Mouse (Mus musculus): ENCODE results near the gene Lilr4b. TPM values are rescaled to one million over a fixed set of nuclear protein-coding genes. Genes with fewer than 3 reads are reported as not detected.
"Not testable (repeated sequence)": the region's sequence is repeated elsewhere in the genome, so short reads cannot be mapped to it uniquely, and the experiment has no call there.

Gene Lilr4b
- polyA plus RNA-seq, 1 experiment from 2014 or later = not detected

- not testable (repeated sequence) for H3K27ac ChIP-seq (ENCODE audit: low read depth, low read length); H3K27me3 ChIP-seq (ENCODE audit: control insufficient read depth, insufficient read depth, low read length); H3K36me3 ChIP-seq (ENCODE audit: control insufficient read depth, insufficient read depth, low read length); H3K9ac ChIP-seq (ENCODE audit: low read depth, low read length); H3K9me3 ChIP-seq (ENCODE audit: control insufficient read depth, low read length); DNase-seq (ENCODE audit: low spot score); H3K4me3 ChIP-seq (ENCODE audit: low read depth, low read length); H3K4me1 ChIP-seq (replicated peaks; ENCODE audit: control insufficient read depth, insufficient read depth, low read length); ATAC-seq (ENCODE audit: low FRiP score); H3K4me2 ChIP-seq (replicated peaks; ENCODE audit: low read depth, low read length)
- WGBS = no CpG with 5 or more reads among the region's 2 CpGs
Measured at GRCm38 (mm10) chr10:51490691-51491090, 10.3 kb downstream of the Lilr4b start, which contains the start of gene Lilrb4a. TSS of gene Lilrb4a (plus strand) at chr10:51490956.

- Histone ChIP-seq H3K27ac (ENCODE audit: low read depth, low read length) (no peak overlapping the region), H3K4me1 (replicated peaks; ENCODE audit: control insufficient read depth, insufficient read depth, low read length) (no peaks in the 10 kb centered on the region), H3K36me3 (ENCODE audit: control insufficient read depth, insufficient read depth, low read length) (no peaks in the 10 kb centered on the region), H3K9ac (ENCODE audit: low read depth, low read length) (no peak overlapping the region), H3K4me3 (ENCODE audit: low read depth, low read length) (no peak overlapping the region), H3K4me2 (replicated peaks; ENCODE audit: low read depth, low read length) (no peak overlapping the region), H3K27me3 (ENCODE audit: control insufficient read depth, insufficient read depth, low read length) (no peaks in the 10 kb centered on the region), H3K9me3 (ENCODE audit: control insufficient read depth, low read length) (no peaks in the 10 kb centered on the region)
- DNase-seq (ENCODE audit: low spot score) (no peak), ATAC-seq (ENCODE audit: low FRiP score) (no peak)
Measured at GRCm38 (mm10) chr10:51520021-51520420, 39.6 kb downstream of the Lilr4b start.

GRCm38 (mm10) chr10:51521453-51521852 is 41.0 kb downstream of the Lilr4b start:
- Histone ChIP-seq H3K27ac (ENCODE audit: low read depth, low read length) (no peak overlapping the region), H3K9me3 (ENCODE audit: control insufficient read depth, low read length) (no peaks in the 10 kb centered on the region), H3K27me3 (ENCODE audit: control insufficient read depth, insufficient read depth, low read length) (no peaks in the 10 kb centered on the region), H3K4me3 (ENCODE audit: low read depth, low read length) (no peak overlapping the region), H3K4me1 (replicated peaks; ENCODE audit: control insufficient read depth, insufficient read depth, low read length) (no peaks in the 10 kb centered on the region), H3K4me2 (replicated peaks; ENCODE audit: low read depth, low read length) (no peak overlapping the region), H3K9ac (ENCODE audit: low read depth, low read length) (no peak overlapping the region), H3K36me3 (ENCODE audit: control insufficient read depth, insufficient read depth, low read length) (no peaks in the 10 kb centered on the region)
- ATAC-seq (ENCODE audit: low FRiP score) (no peak), DNase-seq (ENCODE audit: low spot score) (no peak)

- no peaks in the 10 kb centered on the region for H3K9me3 ChIP-seq (ENCODE audit: control insufficient read depth, low read length)
- no peaks in the 10 kb centered on the region for H3K4me1 ChIP-seq (replicated peaks; ENCODE audit: control insufficient read depth, insufficient read depth, low read length)
- ATAC-seq (ENCODE audit: low FRiP score) (no peak), DNase-seq (ENCODE audit: low spot score) (no peak)
- H3K36me3 ChIP-seq (ENCODE audit: control insufficient read depth, insufficient read depth, low read length) = no peaks in the 10 kb centered on the region
- no peak overlapping the region for H3K27ac ChIP-seq (ENCODE audit: low read depth, low read length)
- 79% methylated on average over 7 of the region's 7 CpGs for WGBS
- no peak overlapping the region for H3K4me2 ChIP-seq (replicated peaks; ENCODE audit: low read depth, low read length)
- no peak overlapping the region for H3K4me3 ChIP-seq (ENCODE audit: low read depth, low read length)
- H3K27me3 ChIP-seq (ENCODE audit: control insufficient read depth, insufficient read depth, low read length) = no peaks in the 10 kb centered on the region
- H3K9ac ChIP-seq (ENCODE audit: low read depth, low read length) = no peak overlapping the region
Measured at GRCm38 (mm10) chr10:51526090-51526489, 45.7 kb downstream of the Lilr4b start.

GRCm38 (mm10) chr10:51526633-51527032 is 46.2 kb downstream of the Lilr4b start:
- Histone ChIP-seq H3K4me1 (replicated peaks; ENCODE audit: control insufficient read depth, insufficient read depth, low read length) (no peaks in the 10 kb centered on the region), H3K4me3 (ENCODE audit: low read depth, low read length) (no peak overlapping the region), H3K9ac (ENCODE audit: low read depth, low read length) (no peak overlapping the region), H3K27me3 (ENCODE audit: control insufficient read depth, insufficient read depth, low read length) (no peaks in the 10 kb centered on the region), H3K36me3 (ENCODE audit: control insufficient read depth, insufficient read depth, low read length) (no peaks in the 10 kb centered on the region), H3K27ac (ENCODE audit: low read depth, low read length) (no peak overlapping the region), H3K4me2 (replicated peaks; ENCODE audit: low read depth, low read length) (no peak overlapping the region), H3K9me3 (ENCODE audit: control insufficient read depth, low read length) (no peaks in the 10 kb centered on the region)
- WGBS = 80% methylated on average over 4 of the region's 4 CpGs
- DNase-seq (ENCODE audit: low spot score) (no peak), ATAC-seq (ENCODE audit: low FRiP score) (no peak)

GRCm38 (mm10) chr10:51528840-51529434 is 48.5 kb downstream of the Lilr4b start:
- 76% methylated on average over 8 of the region's 8 CpGs for WGBS
- Histone ChIP-seq H3K9ac (ENCODE audit: low read depth, low read length) (no peak overlapping the region), H3K9me3 (ENCODE audit: control insufficient read depth, low read length) (no peaks in the 10 kb centered on the region), H3K27me3 (ENCODE audit: control insufficient read depth, insufficient read depth, low read length) (no peaks in the 10 kb centered on the region), H3K4me3 (ENCODE audit: low read depth, low read length) (no peak overlapping the region), H3K27ac (ENCODE audit: low read depth, low read length) (no peak overlapping the region), H3K36me3 (ENCODE audit: control insufficient read depth, insufficient read depth, low read length) (no peaks in the 10 kb centered on the region), H3K4me1 (replicated peaks; ENCODE audit: control insufficient read depth, insufficient read depth, low read length) (no peaks in the 10 kb centered on the region), H3K4me2 (replicated peaks; ENCODE audit: low read depth, low read length) (no peak overlapping the region)
- ATAC-seq (ENCODE audit: low FRiP score) (no peak), DNase-seq (ENCODE audit: low spot score) (no peak)

GRCm38 (mm10) chr10:51529497-51529896 is 49.1 kb downstream of the Lilr4b start:
- ATAC-seq (ENCODE audit: low FRiP score) = no peak

GRCm38 (mm10) chr10:51530813-51531212 is 50.4 kb downstream of the Lilr4b start:
- Histone ChIP-seq H3K4me3 (ENCODE audit: low read depth, low read length) (no peak overlapping the region), H3K27ac (ENCODE audit: low read depth, low read length) (no peak overlapping the region), H3K36me3 (ENCODE audit: control insufficient read depth, insufficient read depth, low read length) (no peaks in the 10 kb centered on the region), H3K27me3 (ENCODE audit: control insufficient read depth, insufficient read depth, low read length) (no peaks in the 10 kb centered on the region), H3K9me3 (ENCODE audit: control insufficient read depth, low read length) (no peaks in the 10 kb centered on the region), H3K9ac (ENCODE audit: low read depth, low read length) (no peak overlapping the region), H3K4me2 (replicated peaks; ENCODE audit: low read depth, low read length) (no peak overlapping the region), H3K4me1 (replicated peaks; ENCODE audit: control insufficient read depth, insufficient read depth, low read length) (no peaks in the 10 kb centered on the region)
- no peak for ATAC-seq (ENCODE audit: low FRiP score)
- 86% methylated on average over 7 of the region's 7 CpGs for WGBS
- DNase-seq (ENCODE audit: low spot score) = no peak

More at GRCm38 (mm10) chr10:51529497-51529896, 49.1 kb downstream of the Lilr4b start:
- no peaks in the 10 kb centered on the region for H3K9me3 ChIP-seq (ENCODE audit: control insufficient read depth, low read length)
- no peaks in the 10 kb centered on the region for H3K4me1 ChIP-seq (replicated peaks; ENCODE audit: control insufficient read depth, insufficient read depth, low read length)
- no peak overlapping the region for H3K4me3 ChIP-seq (ENCODE audit: low read depth, low read length)
- H3K9ac ChIP-seq (ENCODE audit: low read depth, low read length) = no peak overlapping the region
- no peaks in the 10 kb centered on the region for H3K36me3 ChIP-seq (ENCODE audit: control insufficient read depth, insufficient read depth, low read length)
- H3K27me3 ChIP-seq (ENCODE audit: control insufficient read depth, insufficient read depth, low read length) = no peaks in the 10 kb centered on the region
- 89% methylated on average over 3 of the region's 3 CpGs for WGBS
- H3K27ac ChIP-seq (ENCODE audit: low read depth, low read length) = no peak overlapping the region
- no peak for DNase-seq (ENCODE audit: low spot score)
- H3K4me2 ChIP-seq (replicated peaks; ENCODE audit: low read depth, low read length) = no peak overlapping the region

Measured in hindbrain, embryonic 11.5 days (tissue).